ENCODE assay signal across 2 mouse cellular contexts in genomic region chr12:115132930-115133329, GRCm38 (mm10).
ATAC-seq lines count a peak whose summit lies in the region.

No protein-coding gene starts in this region.

- peak; percentile 69 for ATAC-seq in granulocyte monocyte progenitor cell, adult 5-6 weeks (replicated peaks; ENCODE audit: poor library complexity, severe bottlenecking)
- ATAC-seq in megakaryocyte progenitor cell, adult 5-6 weeks (replicated peaks; ENCODE audit: poor library complexity), result peak; percentile 55; the same call in 1 of the 2 replicates
